Mouse (Mus musculus) embryonic facial prominence, embryonic 14.5 days (tissue): ENCODE measurements around the gene Pnkp. TPM values are rescaled to one million over a fixed set of nuclear protein-coding genes. Genes with fewer than 3 reads are reported as not detected.
A peak's percentile ranks its signal among the peaks of the same experiment; 100 is the strongest.

ENCODE experiments used
- ATAC-seq: fragments of 200-750 bp; cut with Nextera tagmentation; 2 replicates; pipeline ENCODE4 v1.8.0; 2017; ENCODE audit warnings: low read depth, moderate number of reproducible peaks, moderate TSS enrichment
- DNase-seq: peaks from one replicate; pipeline ENCODE4 v3.0.0-alpha.2; 2015; ENCODE audit warnings: low spot score
- H3K27ac ChIP-seq: fragments of 300-500 bp; sonication (generic); replicated peaks from 2 replicates; pipeline ENCODE4 v1.5.1; 2014; ENCODE audit warnings: low read depth, mild to moderate bottlenecking, low read length, moderate library complexity
- H3K27me3 ChIP-seq: fragments of 300-500 bp; sonication (generic); replicated peaks from 2 replicates; pipeline ENCODE4 v1.6.1; 2014; ENCODE audit warnings: low read length; ENCODE audit not compliant: control insufficient read depth, insufficient read depth
- H3K36me3 ChIP-seq: fragments of 300-500 bp; sonication (generic); 2 replicates; pipeline ENCODE4 v1.6.1; 2014; ENCODE audit warnings: low read length, mixed read lengths; ENCODE audit not compliant: control insufficient read depth, insufficient read depth
- H3K4me1 ChIP-seq: fragments of 300-500 bp; sonication (generic); 2 replicates; pipeline ENCODE4 v1.6.1; 2014; ENCODE audit warnings: antibody characterized with exemption, low read length; ENCODE audit not compliant: control insufficient read depth, insufficient read depth
- H3K4me2 ChIP-seq: fragments of 300-500 bp; sonication (generic); 2 replicates; pipeline ENCODE4 v1.6.1; 2014; ENCODE audit warnings: low read depth, mild to moderate bottlenecking, low read length, moderate library complexity, mixed read lengths
- H3K4me3 ChIP-seq: fragments of 300-500 bp; sonication (generic); 2 replicates; pipeline ENCODE4 v1.5.1; 2014; ENCODE audit warnings: low read depth, mild to moderate bottlenecking, low read length
- H3K9ac ChIP-seq: fragments of 300-500 bp; sonication (generic); 2 replicates; pipeline ENCODE4 v1.6.1; 2014; ENCODE audit warnings: low read depth, mild to moderate bottlenecking, low read length, moderate library complexity, mixed read lengths
- H3K9me3 ChIP-seq: fragments of 300-500 bp; sonication (generic); 2 replicates; pipeline ENCODE4 v1.6.1; 2016; ENCODE audit warnings: low read length; ENCODE audit not compliant: control insufficient read depth
- WGBS: fragments of 180-500 bp; shearing (Covaris S2); extraction: QIAGEN DNeasy Blood & Tissue Kit; methylation state at CpG from one replicate; pipeline ENCODE4 v1.1.7; 2014; 5-methylcytosine and 5-hydroxymethylcytosine counted together
- polyA plus RNA-seq: library from polyadenylated mRNA; unstranded; fragments of >200 nt; fragmentation: Nextera tagmentation; extraction: Ambion mirVana; gene quantifications from 2 replicates; pipeline ENCODE4 v1.2.1, GENCODE M21; 2014

The Pnkp gene
- polyA plus RNA-seq, 1 experiment from 2014 or later: 23.4 TPM

- 100% methylated on average over 2 of the region's 2 CpGs for WGBS
- H3K4me1 ChIP-seq: peaks cover 33% of the 10 kb centered on the region
- H3K4me2 ChIP-seq: no peak overlapping the region; the same call in 1 of the 2 replicates
- H3K27ac ChIP-seq: no peak overlapping the region
- no peak overlapping the region for H3K9ac ChIP-seq
- H3K4me3 ChIP-seq: no peak overlapping the region
- DNase-seq (no peak), ATAC-seq (no peak)
- no peaks in the 10 kb centered on the region for H3K27me3 ChIP-seq
- H3K9me3 ChIP-seq: no peaks in the 10 kb centered on the region
- peaks cover 18% of the 10 kb centered on the region; the same call in 1 of the 2 replicates for H3K36me3 ChIP-seq
Measured at GRCm38 (mm10) chr7:44853065-44853464, 3.9 kb upstream of the Pnkp start.

GRCm38 (mm10) chr7:44853596-44854355, 3.2 kb upstream of the Pnkp start:
- peaks cover 37% of the 10 kb centered on the region for H3K4me1 ChIP-seq
- H3K27ac ChIP-seq: peak overlapping the region; percentile 91
- WGBS: 34% methylated on average over 25 of the region's 26 CpGs
- H3K9ac ChIP-seq: peak overlapping the region; percentile 75
- H3K27me3 ChIP-seq: no peaks in the 10 kb centered on the region
- H3K4me3 ChIP-seq: peak overlapping the region; percentile 50
- H3K36me3 ChIP-seq: peaks cover 18% of the 10 kb centered on the region; the same call in 1 of the 2 replicates
- peak overlapping the region; percentile 90 for H3K4me2 ChIP-seq
- no peaks in the 10 kb centered on the region for H3K9me3 ChIP-seq
- DNase-seq (no peak), ATAC-seq (no peak)

DNA sequence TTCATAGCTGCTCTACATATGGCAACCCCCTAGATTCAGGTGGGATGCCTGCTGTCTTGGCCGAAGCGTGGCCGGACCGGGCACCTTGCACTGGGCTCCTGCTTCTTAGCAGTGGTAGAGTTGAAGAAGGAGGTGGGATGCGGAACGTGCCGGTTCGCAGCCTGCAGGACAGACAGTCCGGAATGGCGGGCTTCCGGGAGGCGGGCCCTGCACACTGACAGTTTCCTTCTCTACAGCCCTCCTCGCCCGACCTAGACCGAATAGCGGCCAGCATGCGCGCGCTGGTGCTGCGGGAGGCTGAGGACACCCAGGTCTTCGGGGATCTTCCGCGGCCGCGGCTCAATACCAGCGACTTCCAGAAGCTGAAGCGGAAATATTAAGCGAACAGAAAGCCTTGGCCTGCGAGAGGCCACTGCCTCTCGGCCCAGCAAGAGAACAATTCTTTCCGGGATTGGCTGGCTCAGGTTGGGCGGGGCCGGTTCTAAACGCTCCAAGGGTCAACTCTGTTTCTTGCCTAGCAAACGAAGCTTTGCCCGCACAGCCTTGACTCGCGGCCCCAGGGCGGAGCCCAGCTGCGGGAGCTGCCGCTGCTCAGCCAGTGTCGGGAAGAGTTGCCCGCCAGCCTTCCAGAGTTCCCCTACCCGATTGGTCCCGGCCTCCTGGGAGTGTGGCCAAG, 2.4 kb upstream of the Pnkp start:
- Histone ChIP-seq H3K27me3 (no peaks in the 10 kb centered on the region), H3K27ac (peak overlapping the region; percentile 91), H3K4me2 (peak overlapping the region; percentile 90), H3K36me3 (peaks cover 18% of the 10 kb centered on the region; the same call in 1 of the 2 replicates), H3K4me1 (peaks cover 37% of the 10 kb centered on the region), H3K4me3 (peak overlapping the region; percentile 50), H3K9me3 (no peaks in the 10 kb centered on the region), H3K9ac (peak overlapping the region; percentile 75)
- ATAC-seq: peak; percentile 27
- DNase-seq: peak; percentile 88
- WGBS: 3% methylated on average over 40 of the region's 45 CpGs

DNA sequence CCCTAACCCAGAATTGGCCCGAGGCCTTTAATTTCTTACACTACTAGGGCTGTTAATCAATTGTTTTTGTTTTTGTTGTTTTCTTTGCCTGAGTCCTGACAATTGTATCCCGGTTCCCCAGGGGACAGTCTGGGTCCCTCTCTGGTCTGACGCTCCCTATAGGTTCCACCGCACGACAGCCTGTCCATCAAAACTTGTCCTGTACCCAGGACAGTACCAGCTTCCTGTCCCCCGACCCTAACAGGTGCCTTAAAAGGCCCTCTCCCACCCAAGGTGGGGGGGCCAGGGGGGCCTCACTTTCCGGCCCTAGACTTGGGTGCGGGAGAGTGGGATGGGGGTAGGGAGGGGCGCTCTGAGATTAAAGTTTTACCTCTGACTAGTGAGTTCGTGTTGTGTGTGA, 1.9 kb upstream of the Pnkp start:
- DNase-seq (no peak), ATAC-seq (no peak)
- Histone ChIP-seq H3K27me3 (no peaks in the 10 kb centered on the region), H3K4me1 (peaks cover 37% of the 10 kb centered on the region), H3K4me3 (peak overlapping the region; percentile 50), H3K4me2 (peak overlapping the region; percentile 90), H3K36me3 (peaks cover 22% of the 10 kb centered on the region; the same call in 1 of the 2 replicates), H3K9ac (peak overlapping the region; percentile 75), H3K27ac (peak overlapping the region; percentile 91), H3K9me3 (no peaks in the 10 kb centered on the region)
- 35% methylated on average over 10 of the region's 10 CpGs for whole genome bisulfite sequencing

GRCm38 (mm10) chr7:44856265-44856916, 548 bp upstream of the Pnkp start:
- Histone ChIP-seq H3K36me3 (peaks cover 23% of the 10 kb centered on the region; the same call in 1 of the 2 replicates), H3K27me3 (no peaks in the 10 kb centered on the region), H3K4me3 (peak overlapping the region; percentile 77), H3K4me1 (peaks cover 30% of the 10 kb centered on the region), H3K4me2 (peak overlapping the region; percentile 97), H3K27ac (peak overlapping the region; percentile 85), H3K9ac (peak overlapping the region; percentile 89; the same call in 1 of the 2 replicates), H3K9me3 (no peaks in the 10 kb centered on the region)
- 63% methylated on average over 9 of the region's 9 CpGs for WGBS
- no peak for DNase-seq
- no peak for ATAC-seq

- peak overlapping the region; percentile 89 for H3K9ac ChIP-seq
- H3K4me1 ChIP-seq: peaks cover 30% of the 10 kb centered on the region
- no peaks in the 10 kb centered on the region for H3K9me3 ChIP-seq
- H3K27me3 ChIP-seq: no peaks in the 10 kb centered on the region
- ATAC-seq (no peak), DNase-seq (peak; percentile 52)
- H3K4me2 ChIP-seq: peak overlapping the region; percentile 97
- no peak overlapping the region for H3K27ac ChIP-seq
- peak overlapping the region; percentile 77 for H3K4me3 ChIP-seq
- 30% methylated on average over 8 of the region's 8 CpGs for WGBS
- H3K36me3 ChIP-seq: peaks cover 29% of the 10 kb centered on the region
Measured at GRCm38 (mm10) chr7:44857905-44858304, 966 bp downstream of the Pnkp start.

DNA sequence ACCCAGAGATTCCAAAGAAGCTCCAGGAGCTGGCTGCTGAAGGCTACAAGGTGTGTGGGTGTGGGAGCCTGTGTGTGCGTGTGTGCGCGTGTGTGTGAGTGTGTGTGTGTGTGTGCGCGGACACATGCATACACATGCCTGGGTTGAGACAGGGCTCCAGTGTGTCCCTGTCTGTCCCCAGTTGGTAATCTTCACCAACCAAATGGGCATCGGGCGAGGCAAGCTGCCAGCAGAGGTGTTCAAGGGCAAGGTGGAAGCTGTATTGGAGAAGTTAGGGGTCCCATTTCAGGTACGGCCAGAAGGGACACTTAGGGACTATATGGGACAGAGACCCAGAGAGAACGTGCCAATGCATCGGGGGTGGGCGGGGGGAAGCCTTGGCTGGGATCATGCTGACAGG, 3.0 kb downstream of the Pnkp start:
- Histone ChIP-seq H3K4me1 (peaks cover 19% of the 10 kb centered on the region), H3K4me2 (no peak overlapping the region), H3K27me3 (no peaks in the 10 kb centered on the region), H3K4me3 (no peak overlapping the region), H3K9me3 (no peaks in the 10 kb centered on the region), H3K36me3 (peaks cover 41% of the 10 kb centered on the region), H3K9ac (no peak overlapping the region), H3K27ac (no peak overlapping the region)
- WGBS: 90% methylated on average over 11 of the region's 11 CpGs
- ATAC-seq: no peak
- no peak for DNase-seq

DNA sequence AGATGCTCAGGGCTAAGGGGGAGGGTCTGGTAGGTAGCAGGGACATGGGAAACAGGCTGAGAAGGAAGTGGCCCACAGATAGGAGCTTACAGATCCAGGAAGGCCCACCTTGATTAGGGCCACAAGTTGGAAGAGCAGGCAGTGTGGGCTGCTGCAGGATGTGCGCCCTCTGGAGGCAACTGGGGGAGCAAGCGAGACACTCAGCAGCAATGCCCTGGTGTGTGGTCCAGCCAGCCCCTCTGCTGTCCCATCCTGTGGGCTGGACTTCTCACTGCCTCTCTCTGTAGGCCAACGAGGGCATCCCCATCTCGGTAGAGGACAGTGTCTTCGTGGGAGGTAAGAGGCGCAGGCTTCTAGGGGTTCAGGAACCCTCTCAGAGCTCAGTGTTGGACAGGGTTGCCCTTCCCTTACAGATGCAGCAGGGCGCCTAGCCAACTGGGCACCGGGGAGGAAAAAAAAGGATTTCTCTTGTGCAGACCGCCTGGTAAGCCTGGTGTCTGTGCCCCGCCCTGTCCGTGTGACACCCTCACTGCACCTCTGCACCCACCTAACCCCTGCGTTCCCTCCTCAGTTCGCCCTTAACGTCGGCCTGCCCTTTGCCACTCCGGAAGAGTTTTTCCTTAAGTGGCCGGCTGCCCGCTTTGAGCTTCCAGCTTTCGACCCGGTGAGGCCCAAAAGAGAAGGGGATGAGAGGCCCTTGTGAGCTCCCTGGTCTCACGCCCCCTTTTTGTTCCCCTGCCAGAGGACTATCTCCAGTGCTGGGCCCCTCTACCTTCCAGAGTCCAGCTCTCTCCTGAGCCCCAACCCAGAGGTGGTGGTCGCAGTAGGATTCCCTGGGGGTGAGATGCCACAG, 3.9 kb downstream of the Pnkp start:
- no peaks in the 10 kb centered on the region for H3K9me3 ChIP-seq
- no peak overlapping the region for H3K4me2 ChIP-seq
- 60% methylated on average over 20 of the region's 22 CpGs for WGBS
- peak; percentile 38; the same call in 1 of the 2 replicates for ATAC-seq
- H3K27ac ChIP-seq: peak overlapping the region; percentile 49
- peaks cover 17% of the 10 kb centered on the region for H3K4me1 ChIP-seq
- H3K36me3 ChIP-seq: peaks cover 50% of the 10 kb centered on the region
- no peaks in the 10 kb centered on the region for H3K27me3 ChIP-seq
- peak; percentile 65 for DNase-seq
- no peak overlapping the region; the same call in 1 of the 2 replicates for H3K9ac ChIP-seq
- no peak overlapping the region for H3K4me3 ChIP-seq
